Mouse (Mus musculus) MEL (cell line): ENCODE measurements around the gene Gstz1.

Experiments
- CTCF ChIP-seq, 3 experiments: IDR thresholded peaks in 2 of 3; conservative IDR thresholded peaks in 1 of 3; 2 replicates each; pipeline ENCODE4 v1.5.1; 2011 to 2012; ENCODE audit warnings: low read length in 3 of 3, low read depth in 2 of 3, mild to moderate bottlenecking in 2 of 3, improper control_type of control experiment in 1 of 3, inconsistent platforms in 1 of 3, mixed read lengths in 1 of 3, moderate library complexity in 1 of 3; ENCODE audit not compliant: control insufficient read depth in 1 of 3, insufficient read depth in 1 of 3, poor library complexity in 1 of 3, severe bottlenecking in 1 of 3
- EP300 ChIP-seq, 2 experiments: IDR thresholded peaks; 2 replicates each; pipeline ENCODE4 v1.6.1; 2011; ENCODE audit warnings: improper control_type of control experiment in 2 of 2, low read length in 2 of 2, low read depth in 1 of 2, mild to moderate bottlenecking in 1 of 2
- GATA1 ChIP-seq: IDR thresholded peaks from 2 replicates; pipeline ENCODE4 v1.6.1; 2011; ENCODE audit warnings: low read depth, low read length, improper control_type of control experiment
- HCFC1 ChIP-seq: IDR thresholded peaks from 2 replicates; pipeline ENCODE4 v1.6.1; 2012; ENCODE audit warnings: low read depth, mild to moderate bottlenecking, inconsistent platforms, low read length, improper control_type of control experiment, moderate library complexity
- MAX ChIP-seq: IDR thresholded peaks from 2 replicates; pipeline ENCODE4 v1.6.1; 2011; ENCODE audit warnings: low read length, improper control_type of control experiment
- MAZ ChIP-seq: IDR thresholded peaks from 2 replicates; pipeline ENCODE4 v1.6.1; 2012; ENCODE audit warnings: low read depth, mild to moderate bottlenecking, inconsistent platforms, low read length, improper control_type of control experiment
- MEF2A ChIP-seq: IDR thresholded peaks from 2 replicates; pipeline ENCODE4 v1.6.1; 2014; ENCODE audit warnings: low read depth, mild to moderate bottlenecking, inconsistent platforms, low read length, improper control_type of control experiment; ENCODE audit not compliant: poor library complexity, insufficient replicate concordance, severe bottlenecking; ENCODE audit errors: extremely low read depth
- POLR2A ChIP-seq, 2 experiments: IDR thresholded peaks; 2 replicates each; pipeline ENCODE4 v1.6.1; 2011 to 2012; ENCODE audit warnings: low read length in 2 of 2, mild to moderate bottlenecking in 2 of 2, control low read depth in 1 of 2, improper control_type of control experiment in 1 of 2, low read depth in 1 of 2, moderate library complexity in 1 of 2; ENCODE audit not compliant: control insufficient read depth in 1 of 2, insufficient read depth in 1 of 2, poor library complexity in 1 of 2
- RAD21 ChIP-seq: IDR thresholded peaks from 2 replicates; pipeline ENCODE4 v1.6.1; 2011; ENCODE audit warnings: mild to moderate bottlenecking, low read depth, low read length, improper control_type of control experiment
- RCOR1 ChIP-seq: IDR thresholded peaks from 2 replicates; pipeline ENCODE4 v1.6.1; 2012; ENCODE audit warnings: low read depth, mild to moderate bottlenecking, inconsistent platforms, low read length, improper control_type of control experiment
- SIN3A ChIP-seq: IDR thresholded peaks from 2 replicates; pipeline ENCODE4 v1.6.1; 2012; ENCODE audit warnings: low read length, improper control_type of control experiment, inconsistent platforms
- TBP ChIP-seq: IDR thresholded peaks from 2 replicates; pipeline ENCODE4 v1.8.0; 2011; ENCODE audit warnings: low read depth, low read length, improper control_type of control experiment
- ZKSCAN1 ChIP-seq: IDR thresholded peaks from 2 replicates; pipeline ENCODE4 v1.6.1; 2012; ENCODE audit warnings: low read depth, mild to moderate bottlenecking, inconsistent platforms, low read length, improper control_type of control experiment, moderate library complexity
- ZMIZ1 ChIP-seq: IDR thresholded peaks from 2 replicates; pipeline ENCODE4 v1.6.1; 2012; ENCODE audit warnings: low read depth, mild to moderate bottlenecking, inconsistent platforms, low read length, improper control_type of control experiment, moderate library complexity

DNA sequence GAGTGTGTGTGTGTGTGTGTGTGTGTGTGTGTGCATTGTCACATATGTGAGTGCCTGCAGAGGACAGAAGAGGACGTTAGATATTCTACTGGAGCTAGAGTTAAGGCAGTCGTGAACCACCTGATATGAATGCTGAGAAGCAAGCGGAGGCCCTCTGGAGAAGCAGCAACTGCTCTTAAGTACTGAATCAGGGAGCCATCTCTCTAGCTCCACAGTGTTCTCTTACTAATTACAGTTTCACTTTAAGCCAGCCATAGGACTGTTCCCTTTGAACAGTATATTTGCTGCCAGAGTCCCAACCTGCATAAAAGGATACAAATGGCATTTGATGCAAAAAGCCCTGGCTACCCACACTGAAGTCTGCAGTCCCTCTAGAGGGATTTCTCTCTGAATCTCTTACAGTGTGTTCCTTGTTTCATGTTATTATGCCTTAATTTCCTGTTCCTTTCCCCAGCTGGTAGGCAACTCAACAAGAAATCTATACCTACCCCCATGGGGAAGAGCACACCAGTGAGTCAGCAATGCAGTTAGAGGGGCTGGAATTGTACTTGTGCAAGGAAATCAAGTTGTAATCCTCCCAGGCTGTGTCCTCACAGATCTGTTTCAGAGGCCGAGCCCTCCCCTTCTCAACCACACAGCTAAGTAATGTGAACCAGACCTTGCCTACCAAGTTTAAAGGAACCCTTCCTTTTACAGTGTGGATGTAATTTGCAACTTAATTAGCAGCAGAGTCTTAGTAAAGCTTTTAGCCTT, 28.4 kb downstream of the Gstz1 start:
- no peak for TF ChIP-seq MAZ
- no peak for TF ChIP-seq SIN3A
- no peak for TF ChIP-seq EP300 (IDR thresholded peaks at IDR 0.05; ENCODE audit: low read depth in 1 of 2, low read length in 2 of 2)
- TF ChIP-seq RAD21 = no peak
- TF ChIP-seq TBP = no peak
- TF ChIP-seq MAX = no peak
- TF ChIP-seq MEF2A = no peak
- no peak for TF ChIP-seq CTCF (IDR thresholded peaks at IDR 0.05 in 2 of 3, conservative IDR thresholded peaks at IDR 0.05 in 1 of 3; ENCODE audit: control insufficient read depth in 1 of 3, insufficient read depth in 1 of 3, low read depth in 2 of 3, low read length in 3 of 3, poor library complexity in 1 of 3, severe bottlenecking in 1 of 3)
- no peak for TF ChIP-seq ZMIZ1
- no peak for TF ChIP-seq POLR2A (IDR thresholded peaks at IDR 0.05; ENCODE audit: control insufficient read depth in 1 of 2, insufficient read depth in 1 of 2, low read depth in 1 of 2, low read length in 2 of 2, poor library complexity in 1 of 2)
- no peak for TF ChIP-seq ZKSCAN1
- TF ChIP-seq GATA1 = no peak
- TF ChIP-seq HCFC1 = no peak
- no peak for TF ChIP-seq RCOR1
